Mouse (Mus musculus): Measurements from ENCODE around the gene Kdm7a.

DNA sequence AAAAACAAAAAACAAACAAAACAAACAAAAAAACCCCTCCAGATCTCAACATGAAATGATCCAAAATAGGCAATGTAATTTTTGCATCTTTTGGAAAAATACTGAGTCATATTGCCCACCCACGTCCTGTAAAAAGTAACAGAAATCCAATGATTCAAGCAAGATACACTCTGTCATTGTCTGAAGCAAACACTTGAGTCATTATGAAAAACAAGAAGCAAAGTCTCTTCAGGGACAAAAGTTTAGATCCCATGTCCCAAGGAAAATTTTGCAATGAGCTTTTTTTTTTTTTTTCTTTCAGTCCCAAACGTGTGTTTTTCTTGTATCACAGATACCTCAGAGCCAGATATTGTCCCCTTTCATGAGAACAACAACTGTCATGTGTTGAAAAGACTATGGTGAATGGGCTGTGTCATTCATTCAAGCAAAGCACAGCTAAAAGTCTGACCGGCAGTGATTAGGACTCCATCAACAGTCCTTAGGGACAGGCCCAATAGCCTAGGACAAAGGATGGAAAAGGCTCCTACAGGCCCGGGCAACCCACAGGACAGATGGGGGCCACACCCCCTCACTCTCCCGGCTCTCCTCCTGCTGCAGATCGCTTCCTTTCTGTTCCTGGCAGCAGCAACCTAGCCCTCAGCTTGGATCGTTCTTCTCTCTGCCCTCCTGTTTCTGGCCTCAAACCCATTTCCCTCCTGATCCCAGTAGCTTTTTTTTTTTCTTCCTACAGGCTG, 19.5 kb upstream of the Kdm7a start:
- no peak for TF ChIP-seq CTCF (conservative IDR thresholded peaks at IDR 0.05; ENCODE audit: low read length)
- TF ChIP-seq POU5F1 (IDR thresholded peaks at IDR 0.05; ENCODE audit: borderline replicate concordance, low read length), result no peak
- no peak for TF ChIP-seq NANOG (IDR thresholded peaks at IDR 0.05; ENCODE audit: borderline replicate concordance, low read length)
